Mouse (Mus musculus): ENCODE data around the gene Spata21. TPM values are rescaled to one million over a fixed set of nuclear protein-coding genes. Genes with fewer than 3 reads are reported as not detected.

The Spata21 gene
- polyA plus RNA-seq, 1 experiment from 2014 or later, result 0.08 TPM

- no peaks in the 10 kb centered on the region for H3K9me3 ChIP-seq (replicated peaks; ENCODE audit: control insufficient read depth, low read length)
- H3K27ac ChIP-seq (ENCODE audit: low read length), result no peak overlapping the region
- H3K27me3 ChIP-seq (ENCODE audit: control insufficient read depth, insufficient read depth, low read length), result no peaks in the 10 kb centered on the region
- no peaks in the 10 kb centered on the region; the same call in 1 of the 2 replicates for H3K36me3 ChIP-seq (ENCODE audit: control insufficient read depth, insufficient read depth, low read length)
- H3K4me2 ChIP-seq (ENCODE audit: low read depth, low read length), result no peak overlapping the region
- no peak for ATAC-seq (ENCODE audit: insufficient read depth, low FRiP score)
- H3K4me3 ChIP-seq (replicated peaks; ENCODE audit: low read length), result no peak overlapping the region
- WGBS, result 65% methylated on average over 4 of the region's 4 CpGs
- peaks cover 9% of the 10 kb centered on the region; the same call in 1 of the 2 replicates for H3K4me1 ChIP-seq (ENCODE audit: control insufficient read depth, insufficient read depth, low read length)
- no peak overlapping the region for H3K9ac ChIP-seq (ENCODE audit: low read length)
These were observed 18.4 kb upstream of the Spata21 start for GRCm38 (mm10) chr4:141069731-141070130.

- H3K9me3 ChIP-seq (replicated peaks; ENCODE audit: control insufficient read depth, low read length), result no peaks in the 10 kb centered on the region
- no peak for ATAC-seq (ENCODE audit: insufficient read depth, low FRiP score)
- H3K36me3 ChIP-seq (ENCODE audit: control insufficient read depth, insufficient read depth, low read length), result no peaks in the 10 kb centered on the region
- H3K27me3 ChIP-seq (ENCODE audit: control insufficient read depth, insufficient read depth, low read length), result no peaks in the 10 kb centered on the region
- H3K4me2 ChIP-seq (ENCODE audit: low read depth, low read length), result no peak overlapping the region
- WGBS, result 87% methylated on average over 11 of the region's 11 CpGs
- no peak overlapping the region for H3K27ac ChIP-seq (ENCODE audit: low read length)
- H3K4me3 ChIP-seq (replicated peaks; ENCODE audit: low read length), result no peak overlapping the region
- H3K4me1 ChIP-seq (ENCODE audit: control insufficient read depth, insufficient read depth, low read length), result peaks cover 16% of the 10 kb centered on the region
- H3K9ac ChIP-seq (ENCODE audit: low read length), result no peak overlapping the region
These were observed 15.6 kb upstream of the Spata21 start for GRCm38 (mm10) chr4:141072502-141072901.

- Histone ChIP-seq H3K4me1 (ENCODE audit: control insufficient read depth, insufficient read depth, low read length) (peaks cover 14% of the 10 kb centered on the region), H3K9ac (ENCODE audit: low read length) (0 out of 2 replicates have a peak overlapping the region, but pooled peaks have one; percentile 1), H3K27me3 (ENCODE audit: control insufficient read depth, insufficient read depth, low read length) (no peaks in the 10 kb centered on the region), H3K9me3 (replicated peaks; ENCODE audit: control insufficient read depth, low read length) (no peaks in the 10 kb centered on the region), H3K36me3 (ENCODE audit: control insufficient read depth, insufficient read depth, low read length) (no peaks in the 10 kb centered on the region), H3K4me2 (ENCODE audit: low read depth, low read length) (no peak overlapping the region), H3K27ac (ENCODE audit: low read length) (no peak overlapping the region), H3K4me3 (replicated peaks; ENCODE audit: low read length) (no peak overlapping the region)
- no peak for ATAC-seq (ENCODE audit: insufficient read depth, low FRiP score)
- WGBS, result 82% methylated on average over 9 of the region's 9 CpGs
These were observed 14.5 kb upstream of the Spata21 start for GRCm38 (mm10) chr4:141073661-141074060.

GRCm38 (mm10) chr4:141074109-141074508 lies 14.0 kb upstream of the Spata21 start:
- WGBS, result 92% methylated on average over 4 of the region's 4 CpGs
- no peak overlapping the region for H3K27ac ChIP-seq (ENCODE audit: low read length)
- H3K36me3 ChIP-seq (ENCODE audit: control insufficient read depth, insufficient read depth, low read length), result no peaks in the 10 kb centered on the region
- no peak overlapping the region for H3K4me2 ChIP-seq (ENCODE audit: low read depth, low read length)
- no peak overlapping the region for H3K4me3 ChIP-seq (replicated peaks; ENCODE audit: low read length)
- H3K9me3 ChIP-seq (replicated peaks; ENCODE audit: control insufficient read depth, low read length), result no peaks in the 10 kb centered on the region
- peaks cover 14% of the 10 kb centered on the region for H3K4me1 ChIP-seq (ENCODE audit: control insufficient read depth, insufficient read depth, low read length)
- no peaks in the 10 kb centered on the region for H3K27me3 ChIP-seq (ENCODE audit: control insufficient read depth, insufficient read depth, low read length)
- ATAC-seq (ENCODE audit: insufficient read depth, low FRiP score), result no peak
- H3K9ac ChIP-seq (ENCODE audit: low read length), result 0 out of 2 replicates have a peak overlapping the region, but pooled peaks have one; percentile 1

GRCm38 (mm10) chr4:141076761-141077506 lies 11.2 kb upstream of the Spata21 start:
- no peak for ATAC-seq (ENCODE audit: insufficient read depth, low FRiP score)
- Histone ChIP-seq H3K4me3 (replicated peaks; ENCODE audit: low read length) (peak overlapping the region; percentile 95), H3K9ac (ENCODE audit: low read length) (peak overlapping the region; percentile 91), H3K4me2 (ENCODE audit: low read depth, low read length) (peak overlapping the region; percentile 92), H3K36me3 (ENCODE audit: control insufficient read depth, insufficient read depth, low read length) (no peaks in the 10 kb centered on the region), H3K9me3 (replicated peaks; ENCODE audit: control insufficient read depth, low read length) (no peaks in the 10 kb centered on the region), H3K27me3 (ENCODE audit: control insufficient read depth, insufficient read depth, low read length) (no peaks in the 10 kb centered on the region), H3K27ac (ENCODE audit: low read length) (peak overlapping the region; percentile 57; the same call in 1 of the 2 replicates), H3K4me1 (ENCODE audit: control insufficient read depth, insufficient read depth, low read length) (peaks cover 14% of the 10 kb centered on the region)
- 63% methylated on average over 17 of the region's 17 CpGs for WGBS

GRCm38 (mm10) chr4:141077681-141078509 lies 10.2 kb upstream of the Spata21 start, which contains the start of gene Necap2:
Gene Necap2, minus strand, starts transcription at chr4:141078357.
- H3K4me1 ChIP-seq (ENCODE audit: control insufficient read depth, insufficient read depth, low read length), result peaks cover 14% of the 10 kb centered on the region
- peak within 1 kb of the TSS; percentile 92 for H3K4me2 ChIP-seq (ENCODE audit: low read depth, low read length)
- H3K9ac ChIP-seq (ENCODE audit: low read length), result peak within 1 kb of the TSS; percentile 91
- no peaks in the 10 kb centered on the region for H3K9me3 ChIP-seq (replicated peaks; ENCODE audit: control insufficient read depth, low read length)
- no peaks in the 10 kb centered on the region for H3K27me3 ChIP-seq (ENCODE audit: control insufficient read depth, insufficient read depth, low read length)
- peak within 1 kb of the TSS; percentile 57; the same call in 1 of the 2 replicates for H3K27ac ChIP-seq (ENCODE audit: low read length)
- WGBS, result under 1% methylated on average over 67 of the region's 67 CpGs
- peak; percentile 95 for ATAC-seq (ENCODE audit: insufficient read depth, low FRiP score)
- H3K4me3 ChIP-seq (replicated peaks; ENCODE audit: low read length), result peak within 1 kb of the TSS; percentile 95
- no peaks in the 10 kb centered on the region for H3K36me3 ChIP-seq (ENCODE audit: control insufficient read depth, insufficient read depth, low read length)

GRCm38 (mm10) chr4:141078510-141079137 lies 9.5 kb upstream of the Spata21 start:
- Histone ChIP-seq H3K36me3 (ENCODE audit: control insufficient read depth, insufficient read depth, low read length) (no peaks in the 10 kb centered on the region), H3K9ac (ENCODE audit: low read length) (no peak overlapping the region), H3K4me2 (ENCODE audit: low read depth, low read length) (no peak overlapping the region), H3K9me3 (replicated peaks; ENCODE audit: control insufficient read depth, low read length) (no peaks in the 10 kb centered on the region), H3K4me3 (replicated peaks; ENCODE audit: low read length) (no peak overlapping the region), H3K27me3 (ENCODE audit: control insufficient read depth, insufficient read depth, low read length) (no peaks in the 10 kb centered on the region), H3K27ac (ENCODE audit: low read length) (no peak overlapping the region), H3K4me1 (ENCODE audit: control insufficient read depth, insufficient read depth, low read length) (peaks cover 14% of the 10 kb centered on the region)
- 73% methylated on average over 18 of the region's 18 CpGs for WGBS
- ATAC-seq (ENCODE audit: insufficient read depth, low FRiP score), result no peak

GRCm38 (mm10) chr4:141086862-141087261 lies 1.3 kb upstream of the Spata21 start:
- ATAC-seq (ENCODE audit: insufficient read depth, low FRiP score), result no peak
- 65% methylated on average over 10 of the region's 10 CpGs for WGBS

More at GRCm38 (mm10) chr4:141086862-141087261, 1.3 kb upstream of the Spata21 start:
- Histone ChIP-seq H3K4me1 (ENCODE audit: control insufficient read depth, insufficient read depth, low read length) (no peaks in the 10 kb centered on the region), H3K4me3 (replicated peaks; ENCODE audit: low read length) (no peak overlapping the region), H3K27ac (ENCODE audit: low read length) (no peak overlapping the region), H3K27me3 (ENCODE audit: control insufficient read depth, insufficient read depth, low read length) (no peaks in the 10 kb centered on the region), H3K36me3 (ENCODE audit: control insufficient read depth, insufficient read depth, low read length) (no peaks in the 10 kb centered on the region), H3K4me2 (ENCODE audit: low read depth, low read length) (no peak overlapping the region), H3K9me3 (replicated peaks; ENCODE audit: control insufficient read depth, low read length) (no peaks in the 10 kb centered on the region), H3K9ac (ENCODE audit: low read length) (no peak overlapping the region)
